Mouse (Mus musculus): ENCODE data around the gene Grk4.

GRCm38 (mm10) chr5:34800292-34800953 lies 140.2 kb downstream of the Grk4 start:
- TF ChIP-seq CTCF (IDR thresholded peaks at IDR 0.05; ENCODE audit: control insufficient read depth, insufficient read depth, insufficient read length): no peak
- no peak for TF ChIP-seq MAX (IDR thresholded peaks at IDR 0.05)
- no peak for TF ChIP-seq FOSL1 (IDR thresholded peaks at IDR 0.05; ENCODE audit: insufficient read depth, low read length, poor library complexity, severe bottlenecking)
- TF ChIP-seq MYOD1 (IDR thresholded peaks at IDR 0.05; ENCODE audit: control insufficient read depth, insufficient read length, low read depth): no peak
- no peak for TF ChIP-seq CEBPB (IDR thresholded peaks at IDR 0.05; ENCODE audit: low read depth)
- no peak for TF ChIP-seq USF1 (IDR thresholded peaks at IDR 0.05; ENCODE audit: low read depth)
- TF ChIP-seq MYOG (IDR thresholded peaks at IDR 0.05; ENCODE audit: control insufficient read depth, extremely low read depth, insufficient read length): no peak

Data from C2C12 (cell line).